Mouse (Mus musculus) brain, adult 2 months (tissue): ENCODE measurements around the gene Soga1.

Experiments used
- DNase-seq: peaks from one replicate; pipeline ENCODE4 v3.0.0; 2011; ENCODE audit warnings: low read depth, low spot score

Gene Soga1

DNA sequence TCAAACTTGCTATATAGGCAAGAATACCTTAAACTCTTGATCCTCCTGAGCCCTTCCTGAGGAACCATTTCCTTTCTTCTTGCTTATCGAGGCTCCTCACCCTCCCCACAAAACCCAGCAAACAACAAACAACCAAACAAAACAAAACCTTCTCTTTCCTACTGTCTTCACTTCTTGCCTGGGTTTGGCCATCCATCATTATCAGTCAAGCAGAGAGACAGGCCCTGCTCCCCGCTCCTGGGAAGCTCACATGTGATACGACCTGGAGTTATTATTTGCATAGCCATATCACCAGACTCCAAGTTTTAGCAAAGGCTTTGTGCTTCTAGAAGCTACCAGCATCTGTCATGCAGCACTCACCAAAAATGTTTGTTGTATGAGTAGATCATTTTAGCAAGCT lies 91.7 kb downstream of the Soga1 start:
- DNase-seq, result no peak

GRCm38 (mm10) chr2:156982864-156983263 lies 96.2 kb downstream of the Soga1 start:
- peak; percentile 80 for DNase-seq

DNA sequence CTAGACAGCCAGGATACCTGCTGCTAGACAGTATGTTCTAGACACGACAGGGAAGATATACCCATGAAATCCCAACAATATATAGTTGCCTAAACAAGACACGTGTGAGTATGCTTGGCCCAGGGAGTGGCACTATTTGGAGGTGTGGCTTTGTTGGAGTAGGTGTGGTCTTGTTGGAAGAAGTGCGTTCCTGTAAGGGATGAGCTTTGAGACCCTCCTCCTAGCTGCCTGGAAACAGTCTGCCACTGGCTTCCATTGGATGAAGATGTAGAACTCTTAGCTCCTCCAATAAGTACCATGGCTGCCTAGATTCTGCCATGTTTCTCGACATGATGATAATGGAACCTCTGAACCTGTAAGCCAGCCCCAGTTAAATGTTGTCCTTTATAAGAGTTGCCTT lies 97.8 kb downstream of the Soga1 start:
- DNase-seq, result no peak

DNA sequence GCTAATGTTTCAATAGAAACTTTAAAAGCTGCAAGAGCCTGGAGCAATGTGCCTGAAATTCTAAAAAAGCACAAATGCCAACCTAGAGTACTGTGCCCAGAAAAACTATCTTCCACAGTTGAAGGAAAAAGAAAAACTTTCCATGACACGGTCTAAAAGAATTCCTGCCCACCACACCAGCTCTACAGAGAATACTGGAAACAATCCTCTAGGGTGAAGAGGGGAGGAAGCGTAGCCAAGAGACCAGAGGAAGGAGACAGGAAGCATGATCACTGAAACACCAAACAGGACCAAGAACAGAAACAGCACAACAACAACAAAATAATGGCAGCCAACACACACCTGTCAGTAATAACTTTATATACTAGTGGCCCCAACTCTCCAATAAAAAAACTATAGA lies 99.0 kb downstream of the Soga1 start:
- DNase-seq, result no peak

- DNase-seq, result no peak
These were observed 102.3 kb downstream of the Soga1 start for GRCm38 (mm10) chr2:156976711-156977110.

DNA sequence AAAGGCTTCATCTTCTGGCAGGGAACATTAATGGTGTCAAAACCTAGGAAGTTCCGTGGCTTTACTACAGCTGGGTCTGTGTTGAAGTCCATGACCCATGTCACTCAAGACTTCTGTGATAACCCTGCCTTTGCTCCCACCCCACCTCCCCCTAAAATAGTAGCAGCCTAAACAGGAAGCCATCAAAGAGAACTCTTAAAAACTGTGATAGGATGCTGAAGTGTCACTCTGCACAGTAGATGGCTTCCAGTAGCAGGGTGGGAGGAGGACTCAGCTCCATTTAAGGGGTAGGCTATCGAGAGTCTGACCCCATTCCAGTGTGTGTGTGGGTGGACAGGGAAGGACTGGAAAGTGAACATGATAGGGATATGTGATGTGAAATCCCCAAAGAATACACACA lies 104.1 kb downstream of the Soga1 start:
- DNase-seq, result no peak

GRCm38 (mm10) chr2:156973316-156974100 lies 105.5 kb downstream of the Soga1 start:
- DNase-seq, result peak; percentile 95

- peak; percentile 66 for DNase-seq
These were observed 108.8 kb downstream of the Soga1 start for GRCm38 (mm10) chr2:156970253-156970652.

DNA sequence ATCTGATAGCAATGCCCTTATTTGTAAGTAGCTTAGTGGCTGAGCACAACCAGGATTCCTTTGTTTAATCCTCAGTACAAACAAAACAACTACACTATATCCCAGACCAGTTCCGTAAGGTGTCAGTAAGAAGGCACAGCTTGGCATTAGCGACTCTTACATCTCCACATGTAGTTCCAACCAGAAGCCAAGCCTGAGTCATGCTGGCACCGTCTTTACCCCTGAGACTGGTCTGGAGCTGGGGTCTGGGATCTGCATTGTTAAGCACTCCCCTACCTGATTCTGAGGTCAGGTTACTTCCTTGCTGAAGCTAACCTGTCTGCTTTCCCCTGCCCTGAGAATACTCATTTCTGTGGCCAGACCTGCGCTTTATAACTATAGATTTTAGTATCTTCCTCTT lies 110.6 kb downstream of the Soga1 start:
- DNase-seq, result peak; percentile 61

DNA sequence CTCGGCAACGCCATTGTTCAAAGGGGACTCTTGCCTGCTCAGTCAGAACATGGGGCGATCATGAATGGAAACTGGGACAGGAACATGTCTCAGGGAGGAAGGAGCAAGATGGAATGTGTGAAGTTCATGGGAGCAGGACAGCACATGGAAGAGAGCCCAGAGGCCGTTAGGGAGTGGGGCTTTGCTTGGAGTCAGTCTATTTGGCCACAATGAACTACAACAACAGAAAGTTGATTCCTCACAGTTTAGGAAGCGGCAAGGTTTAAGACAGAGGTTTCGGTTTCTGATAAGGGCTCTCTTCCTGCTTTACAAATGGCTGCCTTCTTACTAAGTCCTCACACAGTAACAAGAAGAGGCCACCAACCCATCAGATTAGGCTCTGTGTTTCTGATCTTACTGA lies 111.7 kb downstream of the Soga1 start:
- no peak for DNase-seq
